31 mouse cellular contexts compared by ENCODE assay signal in genomic region chr7:55956054-55956453, GRCm38 (mm10).
"Had no signal": no experiment of that assay in that cellular context is flagged by ENCODE, and none has a peak within 500 bp of the region (broad histone marks: within the 10 kb centered on the region; RNA-seq: fewer than 3 reads in every experiment).

No protein-coding gene starts in this region.

- H3K9ac ChIP-seq: limb, embryonic 12.5 days; limb, embryonic 13.5 days; limb, embryonic 15.5 days; liver, embryonic 12.5 days; liver, embryonic 13.5 days; liver, embryonic 14.5 days; liver, embryonic 15.5 days; liver, postnatal 0 days; lung, embryonic 14.5 days; lung, embryonic 15.5 days; midbrain, embryonic 12.5 days; midbrain, embryonic 13.5 days; neural tube, embryonic 12.5 days had no signal

- H3K4me2 ChIP-seq: limb, embryonic 12.5 days; limb, embryonic 13.5 days; limb, embryonic 15.5 days; liver, embryonic 11.5 days; liver, embryonic 12.5 days; liver, embryonic 13.5 days; liver, embryonic 15.5 days; lung, embryonic 14.5 days; lung, embryonic 15.5 days; midbrain, embryonic 11.5 days; midbrain, embryonic 12.5 days; midbrain, embryonic 13.5 days; neural tube, embryonic 12.5 days had no signal

- H3K27ac ChIP-seq: limb, embryonic 10.5 days; limb, embryonic 12.5 days; limb, embryonic 13.5 days; limb, embryonic 15.5 days; liver, embryonic 12.5 days; liver, embryonic 13.5 days; liver, embryonic 14.5 days; liver, embryonic 15.5 days; lung, embryonic 15.5 days; macrophage; midbrain, embryonic 10.5 days; midbrain, embryonic 12.5 days; midbrain, embryonic 13.5 days; neural tube, embryonic 12.5 days had no signal

- ATAC-seq: liver, embryonic 12.5 days; liver, postnatal 0 days; lung, postnatal 0 days; midbrain, embryonic 13.5 days; midbrain, embryonic 16.5 days had no signal

- H3K27me3 ChIP-seq: limb, embryonic 12.5 days; limb, embryonic 13.5 days; limb, embryonic 15.5 days; liver, embryonic 12.5 days; liver, embryonic 13.5 days; liver, embryonic 15.5 days; lung, embryonic 15.5 days; megakaryocyte, embryonic 14.5 days; midbrain, embryonic 12.5 days; midbrain, embryonic 13.5 days; neural tube, embryonic 12.5 days had no signal

- H3K4me1 ChIP-seq: neural tube, embryonic 12.5 days had no signal

- DNase-seq: left cerebral cortex, postnatal 4 days; liver; liver, embryonic 13.5 days; liver, postnatal 0 days; lung, adult 18-20 months; lung, adult 2 months; lung, embryonic 14.5 days; lung, postnatal 10 days; lung, postnatal 14 days; lung, postnatal 36 days; lung, postnatal 4 days; midbrain, embryonic 14.5 days had no signal

- H3K9me3 ChIP-seq: limb, embryonic 10.5 days; limb, embryonic 15.5 days; liver, embryonic 13.5 days; liver, embryonic 15.5 days; lung, embryonic 15.5 days; megakaryocyte, embryonic 14.5 days; midbrain, embryonic 12.5 days had no signal

- H3K4me3 ChIP-seq: limb, embryonic 10.5 days; limb, embryonic 12.5 days; limb, embryonic 13.5 days; limb, embryonic 15.5 days; liver, embryonic 12.5 days; liver, embryonic 13.5 days; liver, embryonic 15.5 days; lung, embryonic 15.5 days; megakaryocyte, embryonic 14.5 days; midbrain, embryonic 10.5 days; midbrain, embryonic 12.5 days; midbrain, embryonic 13.5 days; myocyte; neural tube, embryonic 12.5 days had no signal
